Mouse (Mus musculus) midbrain, embryonic 14.5 days (tissue): Measurements from ENCODE around the gene Atp8b5. TPM values are rescaled to one million over a fixed set of nuclear protein-coding genes. Genes with fewer than 3 reads are reported as not detected.

ENCODE experiments used
- ATAC-seq: fragments of 200-750 bp; cut with Nextera tagmentation; 2 replicates; pipeline ENCODE4 v1.8.0; 2017; ENCODE audit warnings: moderate number of reproducible peaks, moderate library complexity; ENCODE audit not compliant: low FRiP score, low TSS enrichment
- DNase-seq: peaks from one replicate; pipeline ENCODE4 v3.0.0-alpha.2; 2015
- H3K27ac ChIP-seq: fragments of 300-500 bp; sonication (generic); replicated peaks from 2 replicates; pipeline ENCODE4 v1.5.1; 2014; ENCODE audit warnings: mild to moderate bottlenecking, low read depth, low read length, moderate library complexity
- H3K27me3 ChIP-seq: fragments of 300-500 bp; sonication (generic); 2 replicates; pipeline ENCODE4 v1.6.1; 2014; ENCODE audit warnings: low read length, control low read depth, mixed read lengths; ENCODE audit not compliant: control insufficient read depth, insufficient read depth
- H3K36me3 ChIP-seq: fragments of 300-500 bp; sonication (generic); 2 replicates; pipeline ENCODE4 v1.6.1; 2014; ENCODE audit warnings: low read length, control low read depth; ENCODE audit not compliant: control insufficient read depth, insufficient read depth
- H3K4me1 ChIP-seq: fragments of 300-500 bp; sonication (generic); 2 replicates; pipeline ENCODE4 v1.6.1; 2014; ENCODE audit warnings: mild to moderate bottlenecking, antibody characterized with exemption, low read length, control low read depth; ENCODE audit not compliant: control insufficient read depth, insufficient read depth
- H3K4me2 ChIP-seq: fragments of 300-500 bp; sonication (generic); 2 replicates; pipeline ENCODE4 v1.6.1; 2014; ENCODE audit warnings: mild to moderate bottlenecking, low read length, moderate library complexity
- H3K4me3 ChIP-seq: fragments of 300-500 bp; sonication (generic); replicated peaks from 2 replicates; pipeline ENCODE4 v1.5.1; 2014; ENCODE audit warnings: low read depth, low read length
- H3K9ac ChIP-seq: fragments of 300-500 bp; sonication (generic); replicated peaks from 2 replicates; pipeline ENCODE4 v1.6.1; 2014; ENCODE audit warnings: mild to moderate bottlenecking, low read length, moderate library complexity
- H3K9me3 ChIP-seq: fragments of 300-500 bp; sonication (generic); 2 replicates; pipeline ENCODE4 v1.6.1; 2016; ENCODE audit warnings: low read length, control low read depth, mixed read lengths; ENCODE audit not compliant: control insufficient read depth
- WGBS: fragments of 180-500 bp; shearing (Covaris S2); extraction: QIAGEN DNeasy Blood & Tissue Kit; methylation state at CpG from one replicate; pipeline ENCODE4 v1.1.7; 2014; 5-methylcytosine and 5-hydroxymethylcytosine counted together
- polyA plus RNA-seq: library from polyadenylated mRNA; unstranded; fragments of >200 nt; fragmentation: Nextera tagmentation; extraction: Ambion mirVana; gene quantifications from 2 replicates; pipeline ENCODE4 v1.2.1, GENCODE M21; 2014

The Atp8b5 gene
- polyA plus RNA-seq, 1 experiment from 2014 or later = 0.57 TPM

GRCm38 (mm10) chr4:43267323-43267658 is 332 bp downstream of the Atp8b5 start:
- Histone ChIP-seq H3K4me2 (peak overlapping the region; percentile 58), H3K4me1 (peaks cover 6% of the 10 kb centered on the region), H3K27ac (peak overlapping the region; percentile 46; the same call in 1 of the 2 replicates), H3K36me3 (peaks cover 5% of the 10 kb centered on the region; the same call in 1 of the 2 replicates), H3K9me3 (no peaks in the 10 kb centered on the region), H3K4me3 (peak overlapping the region; percentile 36), H3K27me3 (no peaks in the 10 kb centered on the region), H3K9ac (peak overlapping the region; percentile 29; the same call in 1 of the 2 replicates)
- WGBS = 12% methylated on average over 2 of the region's 2 CpGs
- no peak for DNase-seq
- ATAC-seq = no peak

GRCm38 (mm10) chr4:43285476-43285875 is 18.5 kb downstream of the Atp8b5 start:
- no peaks in the 10 kb centered on the region for H3K9me3 ChIP-seq
- DNase-seq = no peak
- 93% methylated on average over 5 of the region's 5 CpGs for WGBS
- no peaks in the 10 kb centered on the region for H3K4me1 ChIP-seq
- H3K27me3 ChIP-seq = no peaks in the 10 kb centered on the region
- ATAC-seq = no peak
- H3K4me2 ChIP-seq = no peak overlapping the region
- H3K27ac ChIP-seq = no peak overlapping the region
- no peak overlapping the region for H3K4me3 ChIP-seq
- no peaks in the 10 kb centered on the region for H3K36me3 ChIP-seq
- H3K9ac ChIP-seq = no peak overlapping the region

GRCm38 (mm10) chr4:43287305-43287704 is 20.3 kb downstream of the Atp8b5 start:
- Histone ChIP-seq H3K4me2 (no peak overlapping the region), H3K9ac (no peak overlapping the region), H3K4me3 (no peak overlapping the region), H3K36me3 (no peaks in the 10 kb centered on the region), H3K27ac (no peak overlapping the region), H3K4me1 (no peaks in the 10 kb centered on the region), H3K27me3 (no peaks in the 10 kb centered on the region), H3K9me3 (no peaks in the 10 kb centered on the region)
- no peak for ATAC-seq
- 86% methylated on average over 3 of the region's 3 CpGs for WGBS
- no peak for DNase-seq

GRCm38 (mm10) chr4:43294001-43294400 is 27.0 kb downstream of the Atp8b5 start:
- Histone ChIP-seq H3K4me2 (no peak overlapping the region), H3K27me3 (no peaks in the 10 kb centered on the region), H3K9ac (no peak overlapping the region), H3K4me3 (no peak overlapping the region), H3K36me3 (no peaks in the 10 kb centered on the region), H3K9me3 (no peaks in the 10 kb centered on the region), H3K27ac (no peak overlapping the region), H3K4me1 (no peaks in the 10 kb centered on the region)
- no peak for ATAC-seq
- WGBS = 41% methylated on average over 6 of the region's 6 CpGs
- no peak for DNase-seq

DNA sequence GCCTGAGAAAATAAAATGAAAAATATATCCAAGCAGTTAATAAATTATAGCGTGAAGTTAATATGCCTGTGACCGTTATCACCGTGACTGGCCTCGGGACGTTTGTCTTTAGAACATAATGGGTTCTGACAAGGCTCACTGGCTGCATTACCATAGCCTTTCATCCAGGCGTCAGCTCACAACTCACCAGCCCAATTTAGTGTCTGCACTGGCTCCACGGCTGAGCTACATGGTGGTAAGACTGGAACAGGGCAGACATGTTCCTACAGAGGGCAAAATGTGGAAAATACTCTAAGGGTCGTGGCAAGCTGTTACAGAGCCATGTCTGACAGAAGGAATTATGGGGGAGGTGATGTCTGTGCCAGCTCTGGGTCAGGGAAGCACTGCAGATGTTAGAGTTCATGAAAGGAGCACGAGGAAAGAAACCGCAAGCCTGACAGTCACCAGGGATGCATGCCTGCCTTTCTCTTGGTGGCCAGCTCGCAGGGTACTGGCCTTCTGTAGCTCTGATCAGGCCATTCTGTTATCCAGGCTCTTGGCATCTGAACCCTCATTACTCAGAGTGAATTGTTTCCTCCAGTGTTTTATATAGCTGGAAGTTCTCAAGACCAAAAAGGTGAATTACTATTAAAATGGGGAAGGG is 42.9 kb downstream of the Atp8b5 start:
- Histone ChIP-seq H3K27me3 (no peaks in the 10 kb centered on the region), H3K9ac (no peak overlapping the region), H3K4me1 (peaks cover 5% of the 10 kb centered on the region; the same call in 1 of the 2 replicates), H3K36me3 (no peaks in the 10 kb centered on the region), H3K4me3 (no peak overlapping the region), H3K27ac (peak overlapping the region; percentile 66), H3K9me3 (no peaks in the 10 kb centered on the region), H3K4me2 (peak overlapping the region; percentile 18; the same call in 1 of the 2 replicates)
- DNase-seq (peak; percentile 71), ATAC-seq (peak; percentile 68; the same call in 1 of the 2 replicates)
- WGBS = 3% methylated on average over 11 of the region's 11 CpGs

GRCm38 (mm10) chr4:43321536-43321935 is 54.6 kb downstream of the Atp8b5 start:
- no peaks in the 10 kb centered on the region for H3K27me3 ChIP-seq
- no peak overlapping the region for H3K4me2 ChIP-seq
- no peak overlapping the region for H3K4me3 ChIP-seq
- ATAC-seq (no peak), DNase-seq (no peak)
- no peak overlapping the region for H3K9ac ChIP-seq
- H3K9me3 ChIP-seq = no peaks in the 10 kb centered on the region
- H3K27ac ChIP-seq = no peak overlapping the region
- no peaks in the 10 kb centered on the region for H3K36me3 ChIP-seq
- 88% methylated on average over 4 of the region's 4 CpGs for WGBS
- H3K4me1 ChIP-seq = no peaks in the 10 kb centered on the region

DNA sequence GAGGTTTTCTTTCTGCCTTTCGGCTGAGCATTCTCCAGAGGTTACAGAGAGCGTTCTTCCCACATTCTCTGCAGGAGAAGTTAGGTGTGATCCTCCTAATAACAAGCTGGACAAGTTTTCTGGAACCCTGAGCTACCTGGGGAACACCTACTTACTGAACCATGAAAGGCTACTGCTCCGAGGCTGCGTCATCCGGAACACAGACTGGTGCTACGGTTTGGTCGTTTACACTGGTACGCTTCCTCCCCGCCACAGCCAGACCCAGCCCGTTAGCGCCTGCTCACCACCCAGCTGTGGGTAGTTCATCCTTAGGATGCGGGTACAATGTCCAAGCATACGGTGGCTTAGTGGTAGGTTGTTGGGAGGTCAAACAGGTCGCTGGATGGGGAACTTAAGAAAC is 55.4 kb downstream of the Atp8b5 start:
- ATAC-seq (no peak), DNase-seq (no peak)
- WGBS = 91% methylated on average over 14 of the region's 14 CpGs
- H3K4me3 ChIP-seq = no peak overlapping the region
- H3K27ac ChIP-seq = no peak overlapping the region
- no peak overlapping the region for H3K4me2 ChIP-seq
- no peak overlapping the region for H3K9ac ChIP-seq
- H3K27me3 ChIP-seq = no peaks in the 10 kb centered on the region
- H3K36me3 ChIP-seq = no peaks in the 10 kb centered on the region
- no peaks in the 10 kb centered on the region for H3K9me3 ChIP-seq
- H3K4me1 ChIP-seq = no peaks in the 10 kb centered on the region

GRCm38 (mm10) chr4:43327118-43327517 is 60.2 kb downstream of the Atp8b5 start:
- Histone ChIP-seq H3K4me2 (no peak overlapping the region), H3K27ac (no peak overlapping the region), H3K36me3 (no peaks in the 10 kb centered on the region), H3K4me3 (no peak overlapping the region), H3K27me3 (no peaks in the 10 kb centered on the region), H3K4me1 (no peaks in the 10 kb centered on the region), H3K9me3 (no peaks in the 10 kb centered on the region), H3K9ac (no peak overlapping the region)
- no peak for DNase-seq
- 95% methylated on average over 2 of the region's 2 CpGs for whole genome bisulfite sequencing
- ATAC-seq = no peak

GRCm38 (mm10) chr4:43334771-43335170 is 67.8 kb downstream of the Atp8b5 start:
- H3K9ac ChIP-seq = no peak overlapping the region
- ATAC-seq (no peak), DNase-seq (no peak)
- no peak overlapping the region for H3K4me3 ChIP-seq
- H3K27me3 ChIP-seq = no peaks in the 10 kb centered on the region
- H3K36me3 ChIP-seq = no peaks in the 10 kb centered on the region
- H3K9me3 ChIP-seq = peaks cover 2% of the 10 kb centered on the region; the same call in 1 of the 2 replicates
- H3K27ac ChIP-seq = no peak overlapping the region
- no peaks in the 10 kb centered on the region for H3K4me1 ChIP-seq
- WGBS = 43% methylated on average over 2 of the region's 2 CpGs
- H3K4me2 ChIP-seq = no peak overlapping the region
